Mouse (Mus musculus) urinary bladder, postnatal 10 days (tissue): ENCODE measurements around the gene Dnttip1.
"Not testable (repeated sequence)": the region's sequence is repeated elsewhere in the genome, so short reads cannot be mapped to it uniquely, and the experiment has no call there.

Source experiments
- DNase-seq: peaks from one replicate; pipeline ENCODE4 v3.0.0; 2022; ENCODE audit warnings: low spot score

The Dnttip1 gene

DNA sequence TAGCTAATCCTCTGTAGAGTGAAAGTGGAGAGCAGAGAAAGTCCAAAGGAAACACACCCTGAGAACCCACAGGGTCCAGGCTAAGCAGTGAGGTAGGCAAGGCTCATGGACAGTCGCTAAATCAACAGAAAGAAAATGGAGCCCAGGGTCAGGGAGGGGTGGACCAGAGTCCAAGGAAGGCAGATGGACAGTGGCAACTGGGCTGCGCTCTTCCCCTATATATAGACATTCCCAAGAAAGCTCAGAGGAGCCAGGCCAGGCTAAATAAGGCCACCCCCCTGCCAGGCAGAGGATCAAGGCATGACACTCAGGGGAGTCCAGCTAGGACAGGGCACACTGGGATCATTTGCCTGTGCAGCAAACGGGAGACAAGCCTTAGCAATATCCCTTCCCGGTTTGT is 36.1 kb downstream of the Dnttip1 start:
- DNase-seq: no peak

- DNase-seq: no peak
Observed at GRCm38 (mm10) chr2:164783926-164784581, 38.3 kb downstream of the Dnttip1 start.

GRCm38 (mm10) chr2:164784869-164785420 is 39.2 kb downstream of the Dnttip1 start:
- no peak for DNase-seq

- peak; percentile 68 for DNase-seq
Observed at GRCm38 (mm10) chr2:164785481-164786387, 40.0 kb downstream of the Dnttip1 start, which contains the start of gene Snx21. Gene Snx21 (plus strand): TSS chr2:164785823.

- DNase-seq: no peak
Observed at GRCm38 (mm10) chr2:164786388-164786885, 40.7 kb downstream of the Dnttip1 start.

DNA sequence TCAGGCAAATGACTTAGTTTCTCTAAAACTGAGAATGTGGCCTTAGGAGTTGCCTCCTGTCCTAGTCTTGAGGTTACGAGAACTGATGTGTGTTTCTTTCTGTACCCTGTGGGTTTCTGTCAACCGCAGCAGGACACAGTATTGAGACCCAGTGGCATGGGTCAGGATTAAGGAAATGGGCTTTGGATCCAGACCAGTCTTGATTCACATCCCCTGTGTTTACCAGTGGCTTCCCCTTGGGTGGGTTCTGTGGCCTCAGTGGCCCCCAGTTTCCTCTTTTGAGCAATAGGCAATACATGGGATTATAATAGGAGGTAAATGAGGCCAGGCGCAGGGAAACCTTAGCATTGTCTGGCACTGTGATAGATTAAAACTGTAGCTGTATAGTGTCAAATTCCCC is 41.2 kb downstream of the Dnttip1 start:
- no peak for DNase-seq

- no peak for DNase-seq
Observed at GRCm38 (mm10) chr2:164787779-164788178, 42.0 kb downstream of the Dnttip1 start.

DNA sequence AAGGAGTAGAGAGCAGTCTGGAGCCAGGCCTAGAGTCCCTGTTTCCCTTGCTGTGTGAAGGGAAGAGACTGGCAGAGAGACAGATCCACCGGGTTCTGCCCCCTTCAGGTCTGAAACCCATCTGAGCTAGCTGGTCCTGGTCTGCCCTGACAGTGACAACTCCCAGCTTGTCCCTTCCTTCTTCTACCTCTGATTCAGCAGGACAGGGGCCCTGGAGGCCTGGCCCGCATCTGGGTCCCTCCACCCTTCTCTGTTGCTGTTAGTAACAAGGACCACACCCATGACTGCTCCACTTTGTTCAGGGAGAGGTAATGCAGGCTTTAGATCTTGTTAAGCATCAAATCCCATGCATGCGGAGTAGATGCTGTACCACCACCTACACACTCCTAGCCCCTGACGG is 42.6 kb downstream of the Dnttip1 start:
- DNase-seq: no peak

DNA sequence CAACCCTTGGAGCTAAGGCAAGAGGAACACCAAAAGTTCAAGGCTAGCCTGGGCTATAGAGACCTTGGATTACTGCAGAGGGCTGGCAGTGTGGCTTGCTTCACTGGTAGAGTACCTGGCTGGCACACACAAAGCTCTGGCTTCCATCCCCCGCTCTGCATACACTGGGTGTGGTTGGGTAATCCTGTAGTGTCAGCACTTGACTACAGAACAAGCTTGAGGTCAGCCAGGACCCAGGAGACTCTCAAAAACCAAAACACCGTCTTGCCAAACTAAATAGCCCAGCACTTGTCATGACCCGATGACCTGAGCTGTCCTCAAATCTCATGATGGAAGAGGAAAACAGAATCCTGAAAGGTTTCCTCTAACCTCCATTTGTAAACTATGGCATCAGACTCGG is 44.7 kb downstream of the Dnttip1 start:
- no peak for DNase-seq

- no peak for DNase-seq
Observed at GRCm38 (mm10) chr2:164791841-164792261, 46.1 kb downstream of the Dnttip1 start.

- DNase-seq: no peak
Observed at GRCm38 (mm10) chr2:164792400-164793190, 46.8 kb downstream of the Dnttip1 start.

GRCm38 (mm10) chr2:164793236-164793635 is 47.5 kb downstream of the Dnttip1 start:
- no peak for DNase-seq

DNA sequence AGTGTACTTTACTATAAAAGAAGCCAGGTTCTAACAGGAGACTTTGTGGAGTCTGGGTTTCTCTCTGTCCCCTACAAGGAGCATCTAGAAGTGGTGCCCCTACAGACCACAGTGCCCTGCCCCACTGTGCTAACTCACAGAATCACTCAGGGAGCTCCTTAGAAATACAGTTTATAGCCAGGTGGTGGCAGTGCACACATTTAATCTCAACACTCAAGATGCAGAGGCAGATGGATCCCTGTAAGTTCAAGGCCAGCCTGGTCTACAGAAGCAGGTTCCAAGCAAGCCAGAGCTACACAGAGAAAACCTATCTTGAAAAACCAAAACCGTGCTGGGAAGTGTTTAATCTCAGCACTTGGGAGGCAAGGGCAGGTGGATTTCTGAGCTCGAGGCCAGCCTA is 48.0 kb downstream of the Dnttip1 start:
- no peak for DNase-seq

DNA sequence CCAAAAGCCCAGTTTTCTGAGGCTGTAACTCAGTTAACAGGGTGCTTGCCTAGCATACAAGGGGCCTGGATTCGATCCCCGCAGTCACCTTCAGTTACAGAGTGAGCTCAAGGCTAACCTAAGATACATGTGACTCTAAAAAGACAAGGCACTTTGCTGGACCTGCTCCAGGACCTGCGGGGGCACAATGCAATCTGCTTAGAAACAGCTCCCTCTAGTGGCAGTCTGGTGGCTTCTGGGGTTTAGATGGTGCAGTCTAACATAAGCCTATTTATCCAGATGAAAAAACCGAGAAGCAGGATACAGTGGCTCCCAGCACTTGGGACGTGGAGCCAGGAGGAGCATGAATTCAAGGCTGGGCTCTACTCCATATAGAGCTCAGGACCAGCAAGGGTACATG is 48.5 kb downstream of the Dnttip1 start:
- no peak for DNase-seq

GRCm38 (mm10) chr2:164795868-164796267 is 50.1 kb downstream of the Dnttip1 start:
- no peak for DNase-seq

- DNase-seq: not testable (repeated sequence)
Observed at GRCm38 (mm10) chr2:164798554-164798953, 52.8 kb downstream of the Dnttip1 start.

GRCm38 (mm10) chr2:164800252-164801004 is 54.6 kb downstream of the Dnttip1 start:
- DNase-seq: no peak

DNA sequence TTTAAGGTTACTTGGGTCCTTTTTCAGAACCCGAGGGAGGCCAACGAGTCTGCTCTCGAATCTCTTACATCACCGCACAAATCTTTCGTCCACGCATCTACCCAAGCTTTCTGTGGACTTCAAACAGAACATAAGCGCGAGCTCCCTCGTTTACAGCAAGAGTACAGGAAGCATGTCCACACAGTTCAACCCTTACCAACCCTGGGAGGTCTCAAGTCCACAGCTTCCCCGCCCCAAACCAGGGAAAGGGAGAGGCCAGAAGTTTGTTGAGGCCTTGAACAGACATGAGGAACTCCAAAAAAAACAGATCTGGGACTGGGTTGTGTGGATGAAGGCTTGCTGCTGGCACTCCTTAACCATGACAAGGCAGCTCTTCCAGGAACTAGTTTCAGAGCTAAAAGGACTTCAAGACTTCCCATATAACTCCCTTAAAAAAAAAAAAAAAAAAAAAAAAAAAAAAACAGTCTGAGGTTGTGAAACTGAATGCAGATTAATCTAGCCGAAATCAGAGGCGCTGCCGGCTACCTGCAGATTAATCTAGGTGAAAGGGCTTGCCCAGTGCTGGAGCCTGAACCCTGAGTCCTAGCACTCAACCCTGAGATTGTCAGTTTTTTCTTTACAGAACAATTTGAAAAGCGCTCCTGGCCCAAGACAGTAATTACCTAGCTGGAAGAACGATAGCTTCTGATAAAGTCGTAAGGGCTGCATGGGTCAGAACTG is 57.6 kb downstream of the Dnttip1 start:
- no peak for DNase-seq

DNA sequence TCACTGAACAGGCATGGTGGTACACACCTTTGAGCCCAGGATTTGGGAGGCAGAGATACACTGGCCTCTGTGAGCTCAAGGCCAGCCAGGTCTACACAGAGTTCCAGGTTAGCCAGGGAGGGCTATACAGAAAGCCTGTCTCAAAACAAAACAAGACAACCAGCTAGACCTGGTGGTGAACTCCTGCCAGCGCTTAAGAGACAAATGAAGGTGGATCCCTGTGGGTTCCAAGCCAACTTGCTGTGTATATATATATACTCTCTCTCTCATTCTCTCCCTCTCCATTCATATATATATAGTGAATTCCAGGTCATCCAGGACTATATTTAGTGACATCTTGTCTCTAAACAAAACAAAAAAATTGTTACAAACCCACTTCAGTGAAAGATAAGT is 58.1 kb downstream of the Dnttip1 start:
- DNase-seq: no peak

GRCm38 (mm10) chr2:164804533-164805331 is 58.9 kb downstream of the Dnttip1 start, which contains the start of the genes Acot8 and Zswim3:
Gene Acot8 (minus strand): TSS chr2:164804882.
Gene Zswim3 (plus strand): TSS chr2:164805098.
- peak; percentile 90 for DNase-seq
